Mouse (Mus musculus) heart, postnatal 0 days (tissue): ENCODE data around the gene Lgals3bp.

Experiments used
- CTCF ChIP-seq: IDR thresholded peaks from 2 replicates; pipeline ENCODE4 v1.5.1; 2016; ENCODE audit warnings: antibody characterized with exemption, control low read depth, low read depth
- EP300 ChIP-seq: IDR thresholded peaks from 2 replicates; pipeline ENCODE4 v1.6.1; 2016; ENCODE audit warnings: antibody characterized with exemption, low read depth

DNA sequence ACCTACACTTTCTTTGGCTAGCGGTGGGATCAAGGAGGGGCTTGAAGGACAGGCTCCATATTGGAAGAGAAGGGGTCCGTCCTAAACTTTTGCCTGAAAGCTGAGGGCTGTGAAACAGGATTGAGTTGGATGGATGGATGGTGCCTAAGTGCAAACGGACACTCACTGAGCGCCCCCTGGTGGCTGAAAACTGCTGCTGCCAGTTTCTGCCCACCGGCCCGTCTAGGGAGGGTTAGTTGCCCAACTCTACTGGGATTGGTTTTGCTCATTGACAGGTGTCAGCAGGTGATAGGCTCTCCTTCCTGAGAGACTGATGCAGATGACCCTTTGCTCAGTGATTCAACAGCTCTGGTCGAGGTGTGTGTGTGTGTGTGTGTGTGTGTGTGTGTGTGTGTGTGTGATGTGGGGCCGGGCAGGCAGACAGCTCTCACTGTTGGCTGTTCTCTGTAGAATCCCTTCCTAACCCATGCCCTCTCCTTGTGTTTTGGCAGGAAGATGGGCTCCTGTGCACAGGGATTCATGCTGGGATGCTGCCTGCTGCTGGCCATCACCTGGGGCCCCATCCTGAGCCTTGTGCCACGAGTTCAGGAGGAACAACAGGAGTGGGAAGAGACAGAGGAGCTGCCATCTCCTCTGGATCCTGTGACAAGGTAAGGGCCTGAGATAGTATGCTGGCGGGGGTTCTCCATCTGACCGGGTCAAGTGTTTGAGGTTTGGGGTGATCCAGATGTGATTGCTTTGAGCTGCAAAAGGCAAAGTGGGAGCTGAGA, 41.5 kb upstream of the Lgals3bp start:
- TF ChIP-seq CTCF (peak; percentile 87), EP300 (no peak)
